13 mouse cellular contexts compared by ENCODE assay signal in genomic region chr4:117563967-117564366, GRCm38 (mm10).
"Had no signal": no experiment of that assay in that cellular context is flagged by ENCODE, and none has a peak within 500 bp of the region (broad histone marks: within the 10 kb centered on the region; RNA-seq: fewer than 3 reads in every experiment).

No protein-coding gene starts in this region.

- ATAC-seq: midbrain, embryonic 13.5 days had no signal

- H3K27ac ChIP-seq: kidney, postnatal 0 days; limb, embryonic 10.5 days; macrophage; midbrain, embryonic 13.5 days; stomach, embryonic 15.5 days had no signal

- H3K4me1 ChIP-seq: limb, embryonic 10.5 days; stomach, embryonic 15.5 days had no signal

- H3K4me3 ChIP-seq: limb, embryonic 10.5 days; midbrain, embryonic 13.5 days; stomach, embryonic 15.5 days had no signal

- DNase-seq: kidney, adult 11 months; kidney, adult 9 months; kidney, postnatal 36 days; layer of hippocampus, adult 9-11 months; lung, embryonic 14.5 days; lung, postnatal 10 days; right cerebral cortex, postnatal 14 days; thymus, postnatal 36 days had no signal

- H3K9ac ChIP-seq: lung, embryonic 14.5 days; midbrain, embryonic 13.5 days; stomach, embryonic 15.5 days had no signal

- H3K9me3 ChIP-seq: limb, embryonic 10.5 days; midbrain, embryonic 13.5 days; stomach, embryonic 15.5 days had no signal

- H3K27me3 ChIP-seq: midbrain, embryonic 13.5 days; stomach, embryonic 15.5 days had no signal

- H3K4me2 ChIP-seq: lung, embryonic 14.5 days; midbrain, embryonic 13.5 days; stomach, embryonic 15.5 days had no signal
